Mouse (Mus musculus) T-helper 17 cell (primary cell): ENCODE results near the gene Sema6d.

Source experiments
- in situ Hi-C, 2 experiments: fragments of 300-600 bp; cut with MboI, MseI; formaldehyde crosslinking; loops; 1 replicate in 1 of 2; 2 replicates in 1 of 2; pipeline ENCODE4 v1.15.1; 2025; ENCODE audit warnings: high pct_unique_total_duplicates in 2 of 2

Gene Sema6d

GRCm38 (mm10) chr2:124641194-124641558 lies 551.4 kb downstream of the Sema6d start:
- in situ Hi-C loops, result no loop called here

GRCm38 (mm10) chr2:124642131-124642530 lies 552.4 kb downstream of the Sema6d start:
- in situ Hi-C loops, result no loop called here

DNA sequence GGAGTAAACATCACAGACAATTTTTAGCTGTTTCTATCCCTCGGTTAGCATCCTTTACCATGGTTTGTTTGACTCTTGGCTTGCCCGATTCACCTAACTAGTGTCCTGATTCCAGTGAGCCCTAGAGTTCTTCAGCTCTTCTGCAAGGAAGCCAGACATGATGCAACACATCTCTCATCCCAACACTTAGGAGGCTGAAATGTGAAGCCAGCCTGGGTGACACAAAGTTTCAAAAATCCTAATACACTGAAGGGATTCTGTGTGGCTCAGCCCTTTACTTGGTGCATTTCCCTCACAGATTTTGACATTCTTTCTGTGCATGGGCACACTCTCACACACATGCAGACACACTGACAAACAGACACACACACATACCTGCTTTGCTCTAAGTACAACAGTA lies 560.8 kb downstream of the Sema6d start:
- in situ Hi-C loops, result no loop called here

GRCm38 (mm10) chr2:124651146-124651545 lies 561.4 kb downstream of the Sema6d start:
- in situ Hi-C loops, result no loop called here

DNA sequence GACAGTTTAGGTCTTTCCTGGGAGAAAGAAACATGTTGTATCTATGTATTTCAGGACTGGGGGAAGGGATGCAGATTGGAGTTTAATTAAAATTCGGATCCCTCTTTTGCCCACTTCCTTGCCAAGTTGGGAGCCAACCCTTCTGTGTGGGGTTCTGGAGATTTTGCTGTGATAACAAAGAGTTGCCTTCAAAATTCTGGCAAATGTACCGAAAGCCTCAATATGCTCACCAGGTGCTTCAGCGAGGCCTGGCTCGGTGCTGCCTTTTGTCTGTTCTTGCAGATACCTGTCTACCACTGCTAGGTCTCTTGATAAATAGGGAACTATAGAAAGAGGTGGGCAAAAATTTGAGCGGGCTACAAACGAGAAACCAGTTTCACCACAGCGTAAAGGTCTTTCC lies 563.4 kb downstream of the Sema6d start:
- in situ Hi-C loops, result no loop called here

GRCm38 (mm10) chr2:124657358-124657757 lies 567.6 kb downstream of the Sema6d start:
- in situ Hi-C loops, result no loop called here

- in situ Hi-C loops, result no loop called here
Measured at GRCm38 (mm10) chr2:124658374-124658773, 568.6 kb downstream of the Sema6d start.

DNA sequence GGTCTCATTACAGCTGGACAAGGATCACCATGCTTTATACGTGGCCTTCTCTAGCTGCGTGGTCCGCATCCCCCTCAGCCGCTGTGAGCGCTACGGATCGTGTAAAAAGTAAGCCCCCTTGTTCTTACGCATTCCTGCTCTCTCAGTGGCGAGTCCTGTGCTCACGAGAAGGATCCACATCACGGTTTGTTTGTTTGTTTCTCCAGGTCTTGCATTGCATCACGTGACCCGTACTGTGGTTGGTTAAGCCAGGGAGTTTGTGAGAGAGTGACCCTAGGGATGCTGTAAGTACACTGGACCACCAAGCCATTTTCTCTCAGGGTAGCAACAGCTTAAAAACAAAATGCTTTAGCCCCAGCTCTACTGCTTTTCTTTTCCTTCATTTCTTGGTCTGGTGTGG lies 569.8 kb downstream of the Sema6d start:
- in situ Hi-C loops, result no loop called here

DNA sequence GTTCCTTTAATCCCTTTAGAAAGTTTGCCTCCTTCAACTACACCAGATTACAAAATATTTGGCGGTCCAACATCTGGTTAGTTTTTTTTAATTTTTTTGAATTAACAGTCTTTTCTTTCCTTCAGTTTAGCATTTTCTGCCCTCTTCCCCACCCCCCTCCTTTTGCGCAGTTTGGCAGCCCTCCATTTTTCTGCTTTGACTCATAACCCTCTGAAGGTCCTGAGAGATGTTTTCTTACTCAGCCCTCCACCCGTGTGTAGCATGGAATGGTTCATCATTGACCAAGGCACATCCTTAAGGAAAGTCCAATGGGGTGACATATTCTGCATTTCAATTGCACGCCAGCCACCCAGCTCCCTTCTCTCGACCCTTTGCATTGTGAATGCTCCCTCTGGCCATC lies 570.9 kb downstream of the Sema6d start:
- in situ Hi-C loops, result no loop called here

- in situ Hi-C loops, result no loop called here
Measured at GRCm38 (mm10) chr2:124661316-124661715, 571.5 kb downstream of the Sema6d start.

DNA sequence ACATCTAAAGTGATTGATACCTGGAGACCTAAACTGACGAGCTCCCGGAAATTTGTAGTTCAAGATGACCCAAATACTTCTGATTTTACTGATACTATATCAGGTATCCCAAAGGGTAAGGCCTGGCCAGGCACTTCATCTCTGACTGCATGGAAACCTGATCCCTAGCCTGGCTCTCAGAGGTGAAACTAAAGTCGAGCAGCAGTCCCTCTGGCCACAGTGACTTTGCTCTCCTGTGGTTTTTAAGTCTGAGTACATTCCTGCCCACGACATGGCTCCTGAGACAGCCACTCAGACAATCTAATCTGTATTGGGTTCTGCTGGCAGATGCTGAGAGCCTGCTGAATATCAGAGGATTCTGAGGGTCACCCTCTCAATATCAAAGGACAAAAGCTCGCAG lies 572.5 kb downstream of the Sema6d start:
- in situ Hi-C loops, result no loop called here

- in situ Hi-C loops, result no loop called here
Measured at GRCm38 (mm10) chr2:124664191-124664590, 574.4 kb downstream of the Sema6d start.

GRCm38 (mm10) chr2:124668431-124668830 lies 578.7 kb downstream of the Sema6d start:
- in situ Hi-C loops, result no loop called here

- in situ Hi-C loops, result no loop called here
Measured at GRCm38 (mm10) chr2:124673117-124673516, 583.3 kb downstream of the Sema6d start.

- in situ Hi-C loops, result no loop called here
Measured at GRCm38 (mm10) chr2:124684481-124684901, 594.7 kb downstream of the Sema6d start.

DNA sequence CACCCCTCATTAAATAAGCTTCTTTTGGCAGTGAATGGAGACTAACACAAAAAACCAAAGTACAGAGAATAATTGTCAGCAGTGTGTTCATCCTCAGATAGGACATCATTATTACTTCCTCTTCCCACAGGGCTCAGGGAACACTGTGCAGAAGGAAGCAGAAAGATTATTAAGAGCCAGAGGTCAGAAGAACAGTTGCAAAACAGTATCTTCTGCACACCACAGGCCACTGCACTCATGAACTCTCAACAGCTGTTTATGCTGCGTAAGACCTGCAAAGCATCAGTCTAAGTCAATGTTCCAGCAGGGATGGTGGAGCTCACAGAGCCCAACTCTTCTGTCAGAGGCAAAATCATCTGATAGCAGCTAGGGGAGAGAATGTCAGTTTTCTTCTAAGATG lies 600.6 kb downstream of the Sema6d start:
- in situ Hi-C loops, result no loop called here

GRCm38 (mm10) chr2:124702621-124703020 lies 612.9 kb downstream of the Sema6d start:
- in situ Hi-C loops, result loop anchor here in 1 of 2 experiments (25.0 kb wide), 1 partner anchor 1985 kb away; the partner anchor contains the start of gene Gabpb1

- in situ Hi-C loops, result loop anchor here in 1 of 2 experiments (25.0 kb wide), 1 partner anchor 1982 kb away; the partner anchor contains the start of gene Gabpb1
Measured at GRCm38 (mm10) chr2:124704922-124705321, 615.2 kb downstream of the Sema6d start.

DNA sequence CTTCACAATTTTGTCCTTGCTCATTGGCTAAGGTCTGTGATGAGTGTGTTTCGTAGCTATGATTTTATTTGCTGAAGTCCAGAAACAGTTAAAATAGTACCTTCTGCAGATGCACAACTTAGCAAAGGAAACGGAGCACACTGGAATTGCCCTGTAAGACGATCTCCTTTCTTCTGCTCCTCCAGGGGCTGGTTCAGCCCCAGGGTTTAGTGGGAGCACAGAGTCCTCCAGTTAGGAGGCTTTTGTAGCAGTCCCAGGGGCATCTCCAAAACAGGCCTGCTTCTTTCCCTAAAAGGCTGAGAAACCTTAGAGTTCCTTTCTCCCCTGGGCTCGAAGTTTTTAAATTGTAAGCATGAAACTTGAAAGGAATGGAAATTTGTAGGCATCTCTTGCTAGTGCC lies 616.0 kb downstream of the Sema6d start:
- in situ Hi-C loops, result loop anchor here in 1 of 2 experiments (25.0 kb wide), 1 partner anchor 1981 kb away; the partner anchor contains the start of gene Gabpb1

GRCm38 (mm10) chr2:124706896-124707295 lies 617.1 kb downstream of the Sema6d start:
- in situ Hi-C loops, result loop anchor here in 1 of 2 experiments (25.0 kb wide), 1 partner anchor 1980 kb away; the partner anchor contains the start of gene Gabpb1
